Mouse (Mus musculus): ENCODE data around the gene Klhl32.
A peak's percentile ranks its signal among the peaks of the same experiment; 100 is the strongest.
"Not testable (repeated sequence)": the region's sequence is repeated elsewhere in the genome, so short reads cannot be mapped to it uniquely, and the experiment has no call there.

Klhl32 gene

GRCm38 (mm10) chr4:24795180-24795579 is 55.7 kb downstream of the Klhl32 start:
- no peak for DNase-seq

- DNase-seq = no peak
Observed at GRCm38 (mm10) chr4:24793726-24794345, 57.1 kb downstream of the Klhl32 start.

GRCm38 (mm10) chr4:24792416-24792981 is 58.4 kb downstream of the Klhl32 start:
- DNase-seq = no peak

GRCm38 (mm10) chr4:24789331-24789730 is 61.6 kb downstream of the Klhl32 start:
- no peak for DNase-seq

GRCm38 (mm10) chr4:24785757-24786532 is 65.0 kb downstream of the Klhl32 start:
- no peak for DNase-seq

GRCm38 (mm10) chr4:24765919-24766318 is 85.0 kb downstream of the Klhl32 start:
- no peak for DNase-seq

- DNase-seq = no peak
Observed at GRCm38 (mm10) chr4:24765469-24765868, 85.5 kb downstream of the Klhl32 start.

- DNase-seq = no peak
Observed at GRCm38 (mm10) chr4:24764558-24764957, 86.4 kb downstream of the Klhl32 start.

GRCm38 (mm10) chr4:24763451-24763850 is 87.5 kb downstream of the Klhl32 start:
- no peak for DNase-seq

- DNase-seq = no peak
Observed at GRCm38 (mm10) chr4:24758954-24759353, 92.0 kb downstream of the Klhl32 start.

GRCm38 (mm10) chr4:24752517-24753208 is 98.3 kb downstream of the Klhl32 start:
- no peak for DNase-seq

- DNase-seq = no peak
Observed at GRCm38 (mm10) chr4:24737080-24737479, 113.8 kb downstream of the Klhl32 start.

GRCm38 (mm10) chr4:24720834-24721233 is 130.1 kb downstream of the Klhl32 start:
- peak; percentile 6 to 29 for DNase-seq

- no peak for DNase-seq
Observed at GRCm38 (mm10) chr4:24715559-24715958, 135.4 kb downstream of the Klhl32 start.

GRCm38 (mm10) chr4:24714367-24714766 is 136.6 kb downstream of the Klhl32 start:
- DNase-seq = no peak

- no peak for DNase-seq
Observed at GRCm38 (mm10) chr4:24698528-24699117, 152.3 kb downstream of the Klhl32 start.

GRCm38 (mm10) chr4:24680080-24680479 is 170.8 kb downstream of the Klhl32 start:
- no peak for DNase-seq

- no peak for DNase-seq
Observed at GRCm38 (mm10) chr4:24670007-24670406, 180.9 kb downstream of the Klhl32 start.

GRCm38 (mm10) chr4:24659218-24659617 is 191.7 kb downstream of the Klhl32 start:
- DNase-seq = no peak

GRCm38 (mm10) chr4:24644735-24645134 is 206.2 kb downstream of the Klhl32 start:
- DNase-seq = not testable (repeated sequence)

GRCm38 (mm10) chr4:24642306-24642705 is 208.6 kb downstream of the Klhl32 start:
- DNase-seq = no peak

GRCm38 (mm10) chr4:24631177-24631911 is 219.6 kb downstream of the Klhl32 start:
- DNase-seq = no peak

All from lung, adult 18-20 months (tissue).